Mouse (Mus musculus) liver (tissue): ENCODE measurements around the gene Akap8l.

Experiments
- DNase-seq: peaks from one replicate; pipeline ENCODE4 v3.0.0-alpha.2; 2020; ENCODE audit warnings: mixed read lengths

Gene Akap8l

GRCm38 (mm10) chr17:32315560-32315959, 34.8 kb downstream of the Akap8l start:
- DNase-seq: no peak

GRCm38 (mm10) chr17:32313892-32314291, 36.5 kb downstream of the Akap8l start:
- DNase-seq: peak; percentile 27

GRCm38 (mm10) chr17:32312801-32313200, 37.6 kb downstream of the Akap8l start:
- no peak for DNase-seq

- DNase-seq: no peak
These were observed 42.4 kb downstream of the Akap8l start for GRCm38 (mm10) chr17:32307963-32308362.

GRCm38 (mm10) chr17:32298125-32298524, 52.3 kb downstream of the Akap8l start:
- DNase-seq: no peak

GRCm38 (mm10) chr17:32295901-32296300, 54.5 kb downstream of the Akap8l start:
- DNase-seq: no peak

- DNase-seq: no peak
These were observed 55.2 kb downstream of the Akap8l start for GRCm38 (mm10) chr17:32295160-32295559.

- peak; percentile 53 for DNase-seq
These were observed 65.2 kb downstream of the Akap8l start for GRCm38 (mm10) chr17:32285138-32285670.

GRCm38 (mm10) chr17:32284262-32285137, 65.9 kb downstream of the Akap8l start, which contains the start of gene Brd4:
Brd4 (minus strand) TSS chr17:32284722.
- peak; percentile 92 for DNase-seq

GRCm38 (mm10) chr17:32283771-32284221, 66.6 kb downstream of the Akap8l start:
- DNase-seq: peak; percentile 82

GRCm38 (mm10) chr17:32283341-32283740, 67.1 kb downstream of the Akap8l start:
- peak; percentile 33 for DNase-seq

- DNase-seq: no peak
These were observed 68.6 kb downstream of the Akap8l start for GRCm38 (mm10) chr17:32281611-32282310.

- no peak for DNase-seq
These were observed 69.3 kb downstream of the Akap8l start for GRCm38 (mm10) chr17:32281126-32281525.

GRCm38 (mm10) chr17:32280575-32280974, 69.8 kb downstream of the Akap8l start:
- DNase-seq: no peak

- no peak for DNase-seq
These were observed 73.2 kb downstream of the Akap8l start for GRCm38 (mm10) chr17:32277201-32277600.

- DNase-seq: no peak
These were observed 74.8 kb downstream of the Akap8l start for GRCm38 (mm10) chr17:32275568-32275967.
